Mouse (Mus musculus) liver, embryonic 14.5 days (tissue): ENCODE measurements around the gene Tenm2. TPM values are rescaled to one million over a fixed set of nuclear protein-coding genes. Genes with fewer than 3 reads are reported as not detected.

Experiments
- ATAC-seq: fragments of 200-750 bp; cut with Nextera tagmentation; 2 replicates; pipeline ENCODE4 v1.8.0; 2017; ENCODE audit warnings: moderate number of reproducible peaks, mild to moderate bottlenecking, moderate library complexity; ENCODE audit not compliant: insufficient read depth
- DNase-seq, 3 experiments: peaks; one replicate each; pipeline ENCODE4 v3.0.0-alpha.2; 2012 to 2013; ENCODE audit warnings: low read depth in 3 of 3, low spot score in 3 of 3
- H3K27ac ChIP-seq: fragments of 300-500 bp; sonication (generic); 2 replicates; pipeline ENCODE4 v1.5.1; 2014; ENCODE audit warnings: moderate library complexity, mild to moderate bottlenecking, control low read depth, inconsistent platforms
- H3K27me3 ChIP-seq: fragments of 300-500 bp; sonication (generic); 2 replicates; pipeline ENCODE4 v1.6.1; 2014; ENCODE audit warnings: mild to moderate bottlenecking, low read length, moderate library complexity; ENCODE audit not compliant: control insufficient read depth, insufficient read depth
- H3K36me3 ChIP-seq: fragments of 300-500 bp; sonication (generic); replicated peaks from 2 replicates; pipeline ENCODE4 v1.6.1; 2014; ENCODE audit warnings: low read depth; ENCODE audit not compliant: control insufficient read depth, insufficient read depth
- H3K4me1 ChIP-seq, 2 experiments: fragments of 200-500 bp in 1 of 2; fragments of 300-500 bp in 1 of 2; sonication (generic) in 1 of 2; replicated peaks; 2 replicates each; pipeline ENCODE4 v1.6.1; 2012 to 2014; ENCODE audit warnings: antibody characterized with exemption in 1 of 2, inconsistent platforms in 1 of 2, low read length in 1 of 2; ENCODE audit not compliant: control insufficient read depth in 2 of 2, insufficient read depth in 2 of 2
- H3K4me2 ChIP-seq: fragments of 300-500 bp; sonication (generic); 2 replicates; pipeline ENCODE4 v1.6.1; 2014; ENCODE audit warnings: low read depth, mild to moderate bottlenecking, control low read depth, moderate library complexity
- H3K4me3 ChIP-seq, 2 experiments: fragments of 200-500 bp in 1 of 2; fragments of 300-500 bp in 1 of 2; sonication (generic) in 1 of 2; 2 replicates each; pipeline ENCODE4 v1.5.1; 2012 to 2014; ENCODE audit warnings: low read depth in 2 of 2, low read length in 2 of 2, mild to moderate bottlenecking in 2 of 2, control low read depth in 1 of 2, inconsistent platforms in 1 of 2, moderate library complexity in 1 of 2; ENCODE audit not compliant: insufficient read depth in 1 of 2
- H3K9ac ChIP-seq: fragments of 300-500 bp; sonication (generic); replicated peaks from 2 replicates; pipeline ENCODE4 v1.6.1; 2014; ENCODE audit warnings: mild to moderate bottlenecking, control low read depth, moderate library complexity
- H3K9me3 ChIP-seq: fragments of 300-500 bp; sonication (generic); 2 replicates; pipeline ENCODE4 v1.6.1; 2016; ENCODE audit warnings: low read length, mixed read lengths; ENCODE audit not compliant: control insufficient read depth
- CTCF ChIP-seq: IDR thresholded peaks from 2 replicates; pipeline ENCODE4 v1.5.1; 2016; ENCODE audit warnings: antibody characterized with exemption, low read depth, control low read depth
- EP300 ChIP-seq: IDR thresholded peaks from 2 replicates; pipeline ENCODE4 v1.6.1; 2016; ENCODE audit warnings: antibody characterized with exemption, low read depth
- WGBS: fragments of 180-500 bp; shearing (Covaris S2); extraction: QIAGEN DNeasy Blood & Tissue Kit; methylation state at CpG from one replicate; pipeline ENCODE4 v1.1.7; 2014; ENCODE audit not compliant: insufficient replicate concordance; 5-methylcytosine and 5-hydroxymethylcytosine counted together
- polyA plus RNA-seq, 2 experiments: library from polyadenylated mRNA; depleted of rRNA in 1 of 2; stranded (reverse) in 1 of 2; unstranded in 1 of 2; fragments of >200 nt; fragmentation: Nextera tagmentation in 1 of 2; extraction: Ambion mirVana in 1 of 2; gene quantifications; 2 replicates each; pipeline versions ENCODE4 v1.2.1 to v1.2.3; 2012 to 2014

The Tenm2 gene
- polyA plus RNA-seq, 2 experiments: 0.06 TPM; not detected in 1

DNA sequence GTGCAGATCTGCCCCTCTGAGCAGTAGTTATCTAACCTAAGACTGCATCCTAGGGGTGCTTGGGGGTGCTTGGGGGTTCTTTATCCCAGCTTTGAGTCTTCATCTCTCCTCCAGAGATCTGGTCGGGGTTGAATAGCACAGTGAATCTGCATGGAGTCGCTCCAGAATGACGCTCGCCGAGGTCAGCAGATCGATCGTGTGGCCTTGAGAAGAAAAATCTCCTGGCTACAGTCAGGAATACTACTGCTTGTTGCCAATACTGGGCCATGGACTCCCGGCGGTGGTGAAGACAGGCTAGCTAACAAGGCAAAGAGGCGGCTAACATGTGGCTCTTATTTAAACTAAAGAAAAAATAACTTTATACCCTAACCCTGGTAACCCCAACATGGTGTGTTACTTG, 1267.5 kb downstream of the Tenm2 start:
- no peak overlapping the region for H3K9ac ChIP-seq
- no peaks in the 10 kb centered on the region for H3K4me1 ChIP-seq
- no peak overlapping the region for H3K4me3 ChIP-seq
- H3K27me3 ChIP-seq: no peaks in the 10 kb centered on the region
- no peak overlapping the region for H3K27ac ChIP-seq
- H3K9me3 ChIP-seq: no peaks in the 10 kb centered on the region
- no peak for TF ChIP-seq EP300
- no peak for TF ChIP-seq CTCF
- no peak for DNase-seq
- 76% methylated on average over 10 of the region's 10 CpGs for WGBS
- H3K36me3 ChIP-seq: no peaks in the 10 kb centered on the region
- no peak overlapping the region for H3K4me2 ChIP-seq
- ATAC-seq: no peak

DNA sequence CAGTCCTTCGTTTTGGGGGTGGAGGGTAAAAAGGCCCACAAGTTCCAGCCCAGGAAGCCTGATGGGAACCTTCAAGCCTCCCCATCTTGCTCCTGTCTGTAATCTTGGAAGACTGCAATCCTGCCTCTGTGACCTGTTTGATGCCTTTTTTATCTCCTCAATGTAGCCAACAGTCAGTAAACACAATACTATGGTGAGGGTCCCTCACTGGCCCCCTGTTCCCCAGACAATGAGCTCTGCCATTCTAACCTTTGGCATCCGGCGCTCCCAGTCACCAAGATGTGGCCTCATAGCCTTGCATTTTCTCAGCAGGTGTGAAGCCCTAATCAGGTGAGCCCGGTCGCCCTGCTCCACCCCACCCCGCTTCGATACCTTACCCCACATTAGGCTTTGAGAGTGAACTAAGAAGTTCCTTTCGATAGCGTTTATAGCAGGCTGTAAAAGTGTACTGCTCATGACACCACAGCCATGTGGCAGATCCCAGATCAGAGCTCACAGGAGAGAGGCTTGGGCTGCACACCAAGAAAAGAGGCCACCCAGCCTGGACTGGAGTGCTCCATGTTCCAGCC, 1271.7 kb downstream of the Tenm2 start:
- DNase-seq (no peak), ATAC-seq (no peak)
- H3K36me3 ChIP-seq: no peaks in the 10 kb centered on the region
- TF ChIP-seq CTCF: no peak
- no peak for TF ChIP-seq EP300
- no peak overlapping the region for H3K27ac ChIP-seq
- no peak overlapping the region for H3K9ac ChIP-seq
- no peaks in the 10 kb centered on the region for H3K9me3 ChIP-seq
- H3K4me1 ChIP-seq: no peaks in the 10 kb centered on the region
- H3K27me3 ChIP-seq: no peaks in the 10 kb centered on the region
- no peak overlapping the region for H3K4me3 ChIP-seq
- 58% methylated on average over 9 of the region's 9 CpGs for WGBS
- H3K4me2 ChIP-seq: no peak overlapping the region

DNA sequence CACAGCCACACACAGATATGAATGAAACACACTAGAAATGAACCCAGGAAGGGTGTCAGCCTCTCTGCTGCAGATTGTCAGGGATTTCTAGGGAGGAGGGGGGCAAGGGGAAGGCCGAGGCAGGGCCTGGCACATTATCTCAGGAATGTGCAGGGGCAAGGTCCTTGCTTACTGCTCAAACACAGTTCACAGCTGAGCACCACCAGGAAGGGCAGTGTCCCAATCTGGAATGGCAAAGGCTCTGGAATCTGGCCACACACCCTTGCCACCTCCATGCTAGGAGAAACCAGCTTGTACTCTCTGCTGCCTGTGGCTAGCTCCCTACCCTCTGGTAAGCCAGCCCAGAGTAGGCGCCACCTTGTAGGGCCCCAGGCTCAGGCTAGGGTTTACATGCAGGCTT, 1272.2 kb downstream of the Tenm2 start:
- no peaks in the 10 kb centered on the region for H3K36me3 ChIP-seq
- DNase-seq (no peak), ATAC-seq (no peak)
- WGBS: 36% methylated on average over 2 of the region's 2 CpGs
- no peak for TF ChIP-seq EP300
- TF ChIP-seq CTCF: no peak
- no peak overlapping the region for H3K4me3 ChIP-seq
- H3K9me3 ChIP-seq: no peaks in the 10 kb centered on the region
- no peak overlapping the region for H3K27ac ChIP-seq
- H3K27me3 ChIP-seq: no peaks in the 10 kb centered on the region
- H3K4me2 ChIP-seq: no peak overlapping the region
- H3K9ac ChIP-seq: no peak overlapping the region
- H3K4me1 ChIP-seq: no peaks in the 10 kb centered on the region

DNA sequence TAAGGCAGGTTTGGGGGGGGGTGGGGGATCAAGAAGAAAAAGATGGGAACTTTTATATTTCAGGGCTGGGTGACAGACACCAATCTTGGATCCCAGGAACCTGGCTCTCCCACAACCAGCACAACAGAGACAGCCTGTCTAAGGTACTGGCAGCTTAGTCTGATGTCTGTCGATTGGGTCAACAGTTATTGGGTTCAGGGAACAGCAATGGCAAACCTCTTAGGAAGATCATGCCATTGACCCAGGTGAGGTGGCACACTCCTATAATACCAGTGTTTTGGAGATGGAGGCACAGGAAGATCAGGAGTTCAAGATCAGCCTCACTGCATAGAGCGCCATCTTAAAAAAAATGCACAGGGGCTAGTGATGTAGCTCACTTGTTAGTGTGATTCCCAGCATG, 1273.3 kb downstream of the Tenm2 start:
- no peak overlapping the region for H3K4me3 ChIP-seq
- TF ChIP-seq CTCF: no peak
- TF ChIP-seq EP300: no peak
- no peaks in the 10 kb centered on the region for H3K9me3 ChIP-seq
- ATAC-seq (no peak), DNase-seq (no peak)
- H3K27me3 ChIP-seq: no peaks in the 10 kb centered on the region
- H3K4me2 ChIP-seq: no peak overlapping the region
- no peak overlapping the region for H3K27ac ChIP-seq
- no peaks in the 10 kb centered on the region for H3K36me3 ChIP-seq
- WGBS: 51% methylated on average over 2 of the region's 2 CpGs
- no peaks in the 10 kb centered on the region for H3K4me1 ChIP-seq
- no peak overlapping the region for H3K9ac ChIP-seq

DNA sequence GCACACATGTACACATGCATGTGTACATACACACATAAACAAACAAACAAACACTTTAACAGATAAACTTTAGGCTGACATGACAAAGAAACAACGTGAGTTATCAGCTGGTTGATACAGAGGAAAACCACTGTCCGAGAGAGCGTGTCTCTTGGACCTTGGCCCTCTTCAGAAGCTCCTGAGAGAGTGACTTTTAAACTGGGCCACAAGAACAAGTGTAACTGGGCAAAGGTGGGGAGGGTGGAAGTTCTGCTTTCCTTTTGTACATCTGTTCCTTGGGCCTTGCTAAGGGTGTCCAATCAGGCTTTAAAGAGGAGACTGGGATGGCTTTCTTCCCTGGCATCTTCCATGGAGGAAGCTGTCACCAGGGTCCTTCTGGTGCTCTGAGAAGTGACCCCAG, 1276.5 kb downstream of the Tenm2 start:
- DNase-seq: no peak
- H3K27ac ChIP-seq: no peak overlapping the region
- H3K27me3 ChIP-seq: no peaks in the 10 kb centered on the region
- TF ChIP-seq EP300: no peak
- no peak for TF ChIP-seq CTCF
- WGBS: 55% methylated on average over 3 of the region's 3 CpGs
- H3K4me2 ChIP-seq: no peak overlapping the region
- no peaks in the 10 kb centered on the region for H3K36me3 ChIP-seq
- no peaks in the 10 kb centered on the region for H3K4me1 ChIP-seq
- no peak overlapping the region for H3K4me3 ChIP-seq
- H3K9me3 ChIP-seq: no peaks in the 10 kb centered on the region
- H3K9ac ChIP-seq: no peak overlapping the region
- ATAC-seq: no peak
